Mouse (Mus musculus) intestine, embryonic 14.5 days (tissue): ENCODE measurements at regions not wholly inside any gene's neighbourhood (a gene's known extent, or its start where the extent isn't known, plus 50 kb on each side); places are given as distances from the start of the nearest gene placed in this dataset.

ENCODE experiments used
- ATAC-seq: fragments of 200-750 bp; cut with Nextera tagmentation; replicated peaks from 2 replicates; pipeline ENCODE4 v1.8.0; 2017; ENCODE audit warnings: low read depth, moderate number of reproducible peaks, moderate TSS enrichment, moderate library complexity; ENCODE audit not compliant: low FRiP score, low TSS enrichment
- DNase-seq: peaks from one replicate; pipeline ENCODE4 v3.0.0-alpha.2; 2018; ENCODE audit warnings: low spot score
- H3K27ac ChIP-seq: fragments of 300-500 bp; sonication (generic); 2 replicates; pipeline ENCODE4 v1.5.1; 2014; ENCODE audit warnings: low read depth, mild to moderate bottlenecking, control low read depth
- H3K27me3 ChIP-seq: fragments of 300-500 bp; sonication (generic); replicated peaks from 2 replicates; pipeline ENCODE4 v1.6.1; 2014; ENCODE audit warnings: low read length, control low read depth; ENCODE audit not compliant: control insufficient read depth, insufficient read depth
- H3K36me3 ChIP-seq: fragments of 300-500 bp; sonication (generic); 2 replicates; pipeline ENCODE4 v1.6.1; 2014; ENCODE audit warnings: low read length, control low read depth; ENCODE audit not compliant: control insufficient read depth, insufficient read depth
- H3K4me1 ChIP-seq: fragments of 300-500 bp; sonication (generic); replicated peaks from 2 replicates; pipeline ENCODE4 v1.6.1; 2014; ENCODE audit warnings: low read length, control low read depth, mixed read lengths; ENCODE audit not compliant: control insufficient read depth, insufficient read depth
- H3K4me2 ChIP-seq: fragments of 300-500 bp; sonication (generic); 2 replicates; pipeline ENCODE4 v1.6.1; 2014; ENCODE audit warnings: low read length
- H3K4me3 ChIP-seq: fragments of 300-500 bp; sonication (generic); 2 replicates; pipeline ENCODE4 v1.5.1; 2014; ENCODE audit warnings: low read depth, low read length, control low read depth, mixed read lengths
- H3K9ac ChIP-seq: fragments of 300-500 bp; sonication (generic); 2 replicates; pipeline ENCODE4 v1.6.1; 2014; ENCODE audit warnings: mild to moderate bottlenecking, low read length
- H3K9me3 ChIP-seq: fragments of 300-500 bp; sonication (generic); 2 replicates; pipeline ENCODE4 v1.6.1; 2016; ENCODE audit warnings: low read length, control low read depth; ENCODE audit not compliant: control insufficient read depth
- WGBS: fragments of 180-500 bp; shearing (Covaris S2); extraction: QIAGEN DNeasy Blood & Tissue Kit; methylation state at CpG from one replicate; pipeline ENCODE4 v1.1.7; 2014; 5-methylcytosine and 5-hydroxymethylcytosine counted together

- Histone ChIP-seq H3K4me2 (no peak overlapping the region), H3K4me3 (no peak overlapping the region), H3K4me1 (no peaks in the 10 kb centered on the region), H3K9ac (no peak overlapping the region), H3K9me3 (no peaks in the 10 kb centered on the region), H3K27me3 (no peaks in the 10 kb centered on the region), H3K36me3 (no peaks in the 10 kb centered on the region), H3K27ac (no peak overlapping the region)
- ATAC-seq (no peak), DNase-seq (no peak)
- 72% methylated on average over 5 of the region's 5 CpGs for WGBS
These were observed 137.2 kb downstream of the Atp23 start for GRCm38 (mm10) chr10:126763976-126764375.

- no peak overlapping the region for H3K27ac ChIP-seq
- H3K9me3 ChIP-seq: no peaks in the 10 kb centered on the region
- DNase-seq: no peak
- H3K4me1 ChIP-seq: no peaks in the 10 kb centered on the region
- no peak overlapping the region for H3K9ac ChIP-seq
- H3K36me3 ChIP-seq: no peaks in the 10 kb centered on the region
- 85% methylated on average over 7 of the region's 7 CpGs for WGBS
- H3K27me3 ChIP-seq: no peaks in the 10 kb centered on the region
- no peak overlapping the region for H3K4me2 ChIP-seq
- H3K4me3 ChIP-seq: no peak overlapping the region
- no peak for ATAC-seq
These were observed 142.5 kb downstream of the Atp23 start for GRCm38 (mm10) chr10:126758682-126759081.

GRCm38 (mm10) chr10:126753201-126753600 is 148.0 kb downstream of the Atp23 start:
- 71% methylated on average over 6 of the region's 6 CpGs for WGBS
- Histone ChIP-seq H3K4me1 (0 out of 2 replicates have a peak, but pooled peaks cover 6% of the 10 kb centered on the region), H3K27ac (no peak overlapping the region), H3K4me3 (no peak overlapping the region), H3K36me3 (no peaks in the 10 kb centered on the region), H3K9me3 (no peaks in the 10 kb centered on the region), H3K9ac (no peak overlapping the region), H3K27me3 (no peaks in the 10 kb centered on the region), H3K4me2 (no peak overlapping the region)
- DNase-seq (no peak), ATAC-seq (no peak)

GRCm38 (mm10) chr10:126752699-126753098 is 148.5 kb downstream of the Atp23 start:
- Histone ChIP-seq H3K4me2 (no peak overlapping the region), H3K27ac (no peak overlapping the region), H3K9ac (no peak overlapping the region), H3K4me1 (0 out of 2 replicates have a peak, but pooled peaks cover 6% of the 10 kb centered on the region), H3K36me3 (no peaks in the 10 kb centered on the region), H3K27me3 (no peaks in the 10 kb centered on the region), H3K9me3 (no peaks in the 10 kb centered on the region), H3K4me3 (no peak overlapping the region)
- ATAC-seq (no peak), DNase-seq (no peak)
- 53% methylated on average over 11 of the region's 11 CpGs for WGBS

GRCm38 (mm10) chr10:126748696-126749466 is 152.3 kb downstream of the Atp23 start:
- ATAC-seq: no peak
- Histone ChIP-seq H3K36me3 (no peaks in the 10 kb centered on the region), H3K9me3 (no peaks in the 10 kb centered on the region), H3K27me3 (no peaks in the 10 kb centered on the region), H3K9ac (no peak overlapping the region), H3K4me1 (0 out of 2 replicates have a peak, but pooled peaks cover 6% of the 10 kb centered on the region), H3K4me2 (no peak overlapping the region), H3K27ac (no peak overlapping the region), H3K4me3 (no peak overlapping the region)
- WGBS: 46% methylated on average over 17 of the region's 17 CpGs
- no peak for DNase-seq

DNA sequence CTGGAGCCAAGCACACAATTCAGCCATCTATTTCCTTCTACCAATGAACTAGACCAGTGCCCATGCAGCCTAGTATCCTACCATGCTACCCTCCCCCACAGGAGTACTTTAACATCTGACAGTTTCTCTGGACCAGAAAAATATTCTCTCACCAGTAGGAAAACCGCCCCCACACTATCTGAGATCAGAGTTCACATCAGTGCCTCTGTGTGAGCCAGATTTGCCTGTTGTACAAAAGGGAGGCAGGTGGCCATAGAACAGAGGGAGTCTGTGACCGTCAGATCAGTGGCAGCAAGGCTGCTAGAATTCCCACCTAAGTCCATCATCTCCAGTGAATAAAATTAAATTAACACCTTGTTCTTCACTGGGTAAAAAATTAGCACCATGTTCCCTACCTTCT is 166.5 kb downstream of the Atp23 start:
- no peaks in the 10 kb centered on the region for H3K9me3 ChIP-seq
- ATAC-seq: no peak
- H3K27me3 ChIP-seq: no peaks in the 10 kb centered on the region
- H3K9ac ChIP-seq: no peak overlapping the region
- DNase-seq: no peak
- H3K4me2 ChIP-seq: no peak overlapping the region
- no peak overlapping the region for H3K4me3 ChIP-seq
- 61% methylated on average over 2 of the region's 2 CpGs for WGBS
- no peaks in the 10 kb centered on the region for H3K4me1 ChIP-seq
- H3K36me3 ChIP-seq: no peaks in the 10 kb centered on the region
- no peak overlapping the region for H3K27ac ChIP-seq

DNA sequence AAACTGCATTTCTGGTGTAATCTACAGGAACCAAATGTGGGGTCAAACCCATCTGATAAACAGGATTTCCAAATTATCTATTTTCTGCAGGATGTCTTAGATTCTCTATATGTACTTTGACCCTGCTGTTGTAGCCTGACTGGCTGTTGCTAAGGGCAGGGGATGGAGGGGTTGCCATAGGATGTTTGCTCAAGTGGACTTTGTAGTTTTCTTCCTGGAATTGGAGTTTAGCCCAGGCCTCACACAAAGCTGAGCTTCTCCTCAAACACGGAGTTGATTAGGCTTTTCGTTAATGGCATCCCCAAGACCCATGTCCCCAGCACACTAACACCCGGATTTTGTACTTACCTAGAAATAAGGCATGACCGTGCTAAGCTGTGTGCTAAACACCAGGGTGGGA is 173.3 kb downstream of the Atp23 start:
- no peak for ATAC-seq

GRCm38 (mm10) chr10:126717961-126718360 is 183.2 kb downstream of the Atp23 start:
- no peaks in the 10 kb centered on the region for H3K4me1 ChIP-seq
- no peaks in the 10 kb centered on the region for H3K27me3 ChIP-seq
- 57% methylated on average over 2 of the region's 2 CpGs for WGBS
- no peaks in the 10 kb centered on the region for H3K9me3 ChIP-seq
- no peak overlapping the region for H3K9ac ChIP-seq
- ATAC-seq (no peak), DNase-seq (peak; percentile 31)
- H3K36me3 ChIP-seq: no peaks in the 10 kb centered on the region
- H3K4me3 ChIP-seq: no peak overlapping the region
- no peak overlapping the region for H3K27ac ChIP-seq
- no peak overlapping the region for H3K4me2 ChIP-seq

More for the DNA sequence above, 173.3 kb downstream of the Atp23 start:
- Histone ChIP-seq H3K9me3 (no peaks in the 10 kb centered on the region), H3K27ac (no peak overlapping the region), H3K4me3 (no peak overlapping the region), H3K27me3 (no peaks in the 10 kb centered on the region), H3K4me2 (no peak overlapping the region), H3K9ac (no peak overlapping the region), H3K36me3 (no peaks in the 10 kb centered on the region), H3K4me1 (no peaks in the 10 kb centered on the region)
- 89% methylated on average over 4 of the region's 4 CpGs for WGBS
- DNase-seq: no peak

- Histone ChIP-seq H3K4me2 (no peak overlapping the region), H3K9ac (no peak overlapping the region), H3K4me1 (no peaks in the 10 kb centered on the region), H3K27me3 (no peaks in the 10 kb centered on the region), H3K27ac (no peak overlapping the region), H3K4me3 (no peak overlapping the region), H3K36me3 (no peaks in the 10 kb centered on the region), H3K9me3 (no peaks in the 10 kb centered on the region)
- ATAC-seq: no peak
- 18% methylated on average over 3 of the region's 3 CpGs for WGBS
- peak; percentile 9 for DNase-seq
These were observed 189.4 kb downstream of the Atp23 start for GRCm38 (mm10) chr10:126711758-126712157.
